ENCODE assay signal across 8 mouse cellular contexts in genomic region chr11:19019204-19020171, GRCm38 (mm10). TPM values are rescaled to one million over a fixed set of nuclear protein-coding genes. Genes with fewer than 3 reads are reported as not detected.
DNase-seq lines count a peak whose midpoint lies in the region; ATAC-seq and TF ChIP-seq lines count a peak whose summit lies in the region.

No protein-coding gene starts in this region.

- no peaks in the 10 kb centered on the region for H3K9me3 ChIP-seq in embryonic facial prominence, embryonic 13.5 days
- no peaks in the 10 kb centered on the region for H3K9me3 ChIP-seq in heart, embryonic 16.5 days (replicated peaks; ENCODE audit: control insufficient read depth, low read length)
- H3K9me3 ChIP-seq in limb, embryonic 12.5 days, result no peaks in the 10 kb centered on the region
- H3K9me3 ChIP-seq in midbrain, embryonic 15.5 days, result no peaks in the 10 kb centered on the region

- H3K36me3 ChIP-seq in kidney, adult 2 months (ENCODE audit: control insufficient read depth, insufficient read depth, low read length), result no peaks in the 10 kb centered on the region
- H3K36me3 ChIP-seq in embryonic facial prominence, embryonic 13.5 days, result no peaks in the 10 kb centered on the region
- H3K36me3 ChIP-seq in heart, embryonic 16.5 days (ENCODE audit: control insufficient read depth, insufficient read depth), result no peaks in the 10 kb centered on the region
- no peaks in the 10 kb centered on the region for H3K36me3 ChIP-seq in limb, embryonic 12.5 days
- no peaks in the 10 kb centered on the region for H3K36me3 ChIP-seq in midbrain, embryonic 15.5 days (replicated peaks)

- peak overlapping the region; percentile 66 for H3K4me3 ChIP-seq in kidney, adult 2 months (ENCODE audit: insufficient read depth, low read depth, low read length)
- H3K4me3 ChIP-seq in embryonic facial prominence, embryonic 13.5 days, result peak overlapping the region; percentile 71
- H3K4me3 ChIP-seq in heart, embryonic 16.5 days (ENCODE audit: low read length), result peak overlapping the region; percentile 69
- peak overlapping the region; percentile 57 for H3K4me3 ChIP-seq in limb, embryonic 12.5 days (replicated peaks)
- H3K4me3 ChIP-seq in midbrain, embryonic 15.5 days, result peak overlapping the region; percentile 72

- WGBS in kidney, adult 2 months, result under 1% methylated on average over 67 of the region's 67 CpGs
- WGBS in embryonic facial prominence, embryonic 13.5 days, result under 1% methylated on average over 67 of the region's 67 CpGs
- WGBS in heart, embryonic 16.5 days, result under 1% methylated on average over 67 of the region's 67 CpGs
- under 1% methylated on average over 64 of the region's 67 CpGs for WGBS in limb, embryonic 12.5 days
- under 1% methylated on average over 67 of the region's 67 CpGs for WGBS in midbrain, embryonic 15.5 days

- peak overlapping the region; percentile 96 for H3K9ac ChIP-seq in embryonic facial prominence, embryonic 13.5 days
- H3K9ac ChIP-seq in heart, embryonic 16.5 days (ENCODE audit: low read length), result peak overlapping the region; percentile 100
- H3K9ac ChIP-seq in limb, embryonic 12.5 days (replicated peaks), result peak overlapping the region; percentile 83
- peak overlapping the region; percentile 76 for H3K9ac ChIP-seq in midbrain, embryonic 15.5 days

- 0 out of 2 replicates have a peak, but pooled peaks have one; percentile 35 for ATAC-seq in embryonic facial prominence, embryonic 13.5 days (ENCODE audit: insufficient number of reproducible peaks, insufficient read depth, low FRiP score, low TSS enrichment, low read depth)
- peak; percentile 31 for ATAC-seq in heart, embryonic 16.5 days (replicated peaks; ENCODE audit: extremely low read depth, insufficient read depth, low FRiP score)
- ATAC-seq in limb, embryonic 12.5 days (ENCODE audit: insufficient number of reproducible peaks, insufficient read depth, low FRiP score, low TSS enrichment, low read depth), result no peak
- peak; percentile 48 for ATAC-seq in midbrain, embryonic 15.5 days (replicated peaks)
- no peak for ATAC-seq in CD4-positive, CD25-positive, alpha-beta regulatory T cell, adult 4 months

- no peak for TF ChIP-seq POLR2A in kidney, adult 2 months (IDR thresholded peaks at IDR 0.05; ENCODE audit: low read depth, low read length)

- peak; percentile 67 for DNase-seq in kidney, adult 2 months
- DNase-seq in kidney, adult 9 months, result no peak
- peak; percentile 64 to 75 for DNase-seq in adrenal gland, adult 18-20 months (ENCODE audit: low spot score in 2 of 2)

- peak overlapping the region; percentile 90 for H3K4me2 ChIP-seq in embryonic facial prominence, embryonic 13.5 days
- peak overlapping the region; percentile 89 for H3K4me2 ChIP-seq in heart, embryonic 16.5 days (ENCODE audit: low read depth, low read length)
- H3K4me2 ChIP-seq in limb, embryonic 12.5 days, result peak overlapping the region; percentile 82
- peak overlapping the region; percentile 95 for H3K4me2 ChIP-seq in midbrain, embryonic 15.5 days

- no peak for TF ChIP-seq CTCF in kidney, adult 2 months (conservative IDR thresholded peaks at IDR 0.05; ENCODE audit: insufficient read depth, insufficient read length, low read depth, low read length)

- no peaks in the 10 kb centered on the region for H3K27me3 ChIP-seq in kidney, adult 2 months (replicated peaks; ENCODE audit: control insufficient read depth, insufficient read depth, low read length)
- peaks cover 26% of the 10 kb centered on the region for H3K27me3 ChIP-seq in embryonic facial prominence, embryonic 13.5 days
- H3K27me3 ChIP-seq in heart, embryonic 16.5 days (ENCODE audit: control insufficient read depth, insufficient read depth, low read length), result no peaks in the 10 kb centered on the region
- H3K27me3 ChIP-seq in limb, embryonic 12.5 days, result peaks cover 56% of the 10 kb centered on the region
- H3K27me3 ChIP-seq in midbrain, embryonic 15.5 days (replicated peaks), result 0 out of 2 replicates have a peak, but pooled peaks cover 28% of the 10 kb centered on the region

- peak overlapping the region; percentile 66 for H3K27ac ChIP-seq in kidney, adult 2 months (ENCODE audit: insufficient read depth, low read depth, low read length)
- H3K27ac ChIP-seq in embryonic facial prominence, embryonic 13.5 days, result peak overlapping the region; percentile 99
- peak overlapping the region; percentile 95 for H3K27ac ChIP-seq in heart, embryonic 16.5 days (ENCODE audit: low read length)
- H3K27ac ChIP-seq in limb, embryonic 12.5 days, result peak overlapping the region; percentile 93
- H3K27ac ChIP-seq in midbrain, embryonic 15.5 days, result peak overlapping the region; percentile 94

- no peaks in the 10 kb centered on the region for H3K4me1 ChIP-seq in kidney, adult 2 months (ENCODE audit: control insufficient read depth, insufficient read depth, low read length)
- H3K4me1 ChIP-seq in embryonic facial prominence, embryonic 13.5 days, result peaks cover 12% of the 10 kb centered on the region
- H3K4me1 ChIP-seq in heart, embryonic 16.5 days (ENCODE audit: control insufficient read depth, insufficient read depth, low read length), result peaks cover 8% of the 10 kb centered on the region
- peaks cover 17% of the 10 kb centered on the region for H3K4me1 ChIP-seq in limb, embryonic 12.5 days (replicated peaks)
- peaks cover 31% of the 10 kb centered on the region for H3K4me1 ChIP-seq in midbrain, embryonic 15.5 days

RNA-seq across cellular contexts. Expression of gene Meis1, which starts 0.7 kb away (rescaled TPM):
- polyA plus RNA-seq in kidney, adult 2 months (2012; rRNA removed), result 6.2 TPM in 2 replicates
- 10 to 100 TPM; 31.2 to 49.4 TPM for total RNA-seq in adrenal gland, adult 18-20 months (2021)
- 47.4 and 59.0 TPM in 2 replicates for polyA plus RNA-seq in embryonic facial prominence, embryonic 13.5 days (2015; fragmentation: Nextera tagmentation; extraction: Ambion mirVana)
- 59.8 and 61.6 TPM in 2 replicates for polyA plus RNA-seq in heart, embryonic 16.5 days (2015; fragmentation: Nextera tagmentation; extraction: Ambion mirVana)
- 32.4 and 35.1 TPM in 2 replicates for polyA plus RNA-seq in limb, embryonic 12.5 days (2016; fragmentation: Nextera tagmentation; extraction: Ambion mirVana)
- 38.5 and 43.1 TPM in 2 replicates for polyA plus RNA-seq in midbrain, embryonic 15.5 days (2015; fragmentation: Nextera tagmentation; extraction: Ambion mirVana)
- under 1 TPM in 1 of 2 experiments, not detected in 1; 0.66 TPM for polyA plus RNA-seq in CD4-positive, CD25-positive, alpha-beta regulatory T cell, adult 4 months (2017; shearing (Covaris generic))

Comparison
In these comparisons a context has a peak if more than half of its experiments do, and no peak if none do; other contexts are left out.
1. ATAC-seq: peak in embryonic facial prominence, embryonic 13.5 days (single experiment), heart, embryonic 16.5 days (single experiment) and midbrain, embryonic 15.5 days (single experiment); none in limb, embryonic 12.5 days (single experiment) and CD4-positive, CD25-positive, alpha-beta regulatory T cell, adult 4 months (single experiment).
2. Peak in every context shown above with its lines, with median percentiles within 50 percentile points of each other: H3K27ac ChIP-seq, H3K4me3 ChIP-seq, H3K4me2 ChIP-seq and H3K9ac ChIP-seq.